Mouse (Mus musculus) intestine, embryonic 14.5 days (tissue): ENCODE measurements at regions not wholly inside any gene's neighbourhood (a gene's known extent, or its start where the extent isn't known, plus 50 kb on each side); places are given as distances from the start of the nearest gene placed in this dataset.

ENCODE experiments used
- ATAC-seq: fragments of 200-750 bp; cut with Nextera tagmentation; replicated peaks from 2 replicates; pipeline ENCODE4 v1.8.0; 2017; ENCODE audit warnings: low read depth, moderate number of reproducible peaks, moderate TSS enrichment, moderate library complexity; ENCODE audit not compliant: low FRiP score, low TSS enrichment
- DNase-seq: peaks from one replicate; pipeline ENCODE4 v3.0.0-alpha.2; 2018; ENCODE audit warnings: low spot score
- H3K27ac ChIP-seq: fragments of 300-500 bp; sonication (generic); 2 replicates; pipeline ENCODE4 v1.5.1; 2014; ENCODE audit warnings: low read depth, mild to moderate bottlenecking, control low read depth
- H3K27me3 ChIP-seq: fragments of 300-500 bp; sonication (generic); replicated peaks from 2 replicates; pipeline ENCODE4 v1.6.1; 2014; ENCODE audit warnings: low read length, control low read depth; ENCODE audit not compliant: control insufficient read depth, insufficient read depth
- H3K36me3 ChIP-seq: fragments of 300-500 bp; sonication (generic); 2 replicates; pipeline ENCODE4 v1.6.1; 2014; ENCODE audit warnings: low read length, control low read depth; ENCODE audit not compliant: control insufficient read depth, insufficient read depth
- H3K4me1 ChIP-seq: fragments of 300-500 bp; sonication (generic); replicated peaks from 2 replicates; pipeline ENCODE4 v1.6.1; 2014; ENCODE audit warnings: low read length, control low read depth, mixed read lengths; ENCODE audit not compliant: control insufficient read depth, insufficient read depth
- H3K4me2 ChIP-seq: fragments of 300-500 bp; sonication (generic); 2 replicates; pipeline ENCODE4 v1.6.1; 2014; ENCODE audit warnings: low read length
- H3K4me3 ChIP-seq: fragments of 300-500 bp; sonication (generic); 2 replicates; pipeline ENCODE4 v1.5.1; 2014; ENCODE audit warnings: low read depth, low read length, control low read depth, mixed read lengths
- H3K9ac ChIP-seq: fragments of 300-500 bp; sonication (generic); 2 replicates; pipeline ENCODE4 v1.6.1; 2014; ENCODE audit warnings: mild to moderate bottlenecking, low read length
- H3K9me3 ChIP-seq: fragments of 300-500 bp; sonication (generic); 2 replicates; pipeline ENCODE4 v1.6.1; 2016; ENCODE audit warnings: low read length, control low read depth; ENCODE audit not compliant: control insufficient read depth
- WGBS: fragments of 180-500 bp; shearing (Covaris S2); extraction: QIAGEN DNeasy Blood & Tissue Kit; methylation state at CpG from one replicate; pipeline ENCODE4 v1.1.7; 2014; 5-methylcytosine and 5-hydroxymethylcytosine counted together

DNA sequence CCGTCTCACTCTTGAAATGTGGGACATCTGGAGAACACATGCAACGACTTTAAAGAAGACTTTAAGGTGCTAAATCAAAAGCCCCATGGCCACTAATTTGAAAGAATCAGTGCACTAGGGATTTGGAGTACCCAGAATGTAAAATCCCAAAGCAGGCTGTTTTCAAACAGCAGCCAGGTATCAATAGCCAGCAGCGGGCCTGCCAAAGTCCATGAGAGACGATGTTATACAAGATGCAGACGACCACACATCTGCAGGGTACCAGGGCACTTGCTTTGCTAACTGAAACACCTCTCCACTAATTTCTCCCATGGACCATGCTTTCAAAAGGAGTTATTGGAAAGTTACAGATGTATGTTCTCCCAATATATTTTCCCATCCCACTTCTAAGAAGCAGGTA is 119.9 kb upstream of the Csl start:
- Histone ChIP-seq H3K4me2 (no peak overlapping the region), H3K4me1 (no peaks in the 10 kb centered on the region), H3K27ac (no peak overlapping the region), H3K36me3 (no peaks in the 10 kb centered on the region), H3K9ac (no peak overlapping the region), H3K4me3 (no peak overlapping the region), H3K27me3 (no peaks in the 10 kb centered on the region), H3K9me3 (no peaks in the 10 kb centered on the region)
- DNase-seq: no peak
- 79% methylated on average over 5 of the region's 5 CpGs for WGBS
- ATAC-seq: no peak

- Histone ChIP-seq H3K4me3 (no peak overlapping the region), H3K36me3 (no peaks in the 10 kb centered on the region), H3K27me3 (no peaks in the 10 kb centered on the region), H3K27ac (no peak overlapping the region), H3K9me3 (no peaks in the 10 kb centered on the region), H3K9ac (no peak overlapping the region), H3K4me1 (no peaks in the 10 kb centered on the region), H3K4me2 (no peak overlapping the region)
- WGBS: 74% methylated on average over 1 of the region's 1 CpGs
- DNase-seq: no peak
- ATAC-seq: no peak
Measured at GRCm38 (mm10) chr10:99864711-99865110, 105.3 kb upstream of the Csl start.

DNA sequence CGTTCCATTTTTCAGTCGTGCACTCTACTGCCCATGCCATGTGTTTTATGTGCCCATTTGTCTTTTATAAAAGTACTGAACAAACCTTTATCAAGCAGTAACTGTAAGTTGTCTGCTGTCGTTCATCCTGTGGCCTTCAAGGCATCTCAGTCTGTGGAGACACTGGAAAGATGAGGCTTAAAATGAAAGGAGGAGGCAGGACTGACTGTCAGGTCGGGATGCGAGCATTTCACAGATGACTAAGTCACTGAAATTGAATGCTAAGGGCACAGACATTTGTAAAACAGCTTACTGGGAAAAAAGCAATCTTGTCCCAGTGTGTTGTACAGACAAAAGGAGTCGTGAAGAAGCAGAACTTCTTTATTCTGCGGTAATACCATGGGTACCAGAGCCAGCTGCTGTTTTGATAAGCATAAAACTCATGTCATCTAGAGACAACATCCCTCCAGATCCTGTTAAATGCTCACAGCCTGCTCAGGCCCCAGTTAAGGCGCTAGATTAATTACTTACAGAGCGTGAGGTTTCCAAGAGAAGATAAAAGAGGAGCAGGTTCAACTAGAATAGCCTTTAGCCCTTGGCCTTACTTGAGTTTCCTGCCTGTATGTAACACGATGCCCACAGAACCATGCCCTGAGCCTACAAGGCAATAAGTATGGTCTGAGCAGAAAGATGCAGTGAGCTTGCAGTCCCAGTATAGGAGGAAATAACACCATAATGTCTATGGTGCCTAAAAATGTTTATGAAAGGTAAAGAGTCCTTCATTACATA is 101.0 kb upstream of the Csl start:
- no peak overlapping the region for H3K27ac ChIP-seq
- 67% methylated on average over 10 of the region's 10 CpGs for WGBS

DNA sequence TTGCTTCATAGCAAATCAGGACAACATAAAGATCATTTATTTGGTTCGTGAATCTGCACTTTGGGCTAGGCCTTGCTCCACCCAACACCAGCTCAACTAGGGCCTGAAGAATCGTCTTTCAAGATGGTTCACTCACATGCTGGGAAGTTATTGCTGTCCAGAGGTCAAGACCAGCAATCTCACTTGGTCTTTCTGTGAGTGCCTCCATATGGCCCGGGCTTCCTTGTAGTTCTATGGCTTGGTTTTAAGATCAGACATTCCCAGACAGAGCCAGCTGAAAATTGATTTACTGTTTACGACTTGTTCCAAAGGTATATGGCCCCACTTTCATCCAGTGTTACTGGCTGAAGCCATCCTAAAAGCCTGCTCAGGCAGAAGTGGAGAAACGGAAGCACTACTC is 84.7 kb upstream of the Csl start:
- Histone ChIP-seq H3K27ac (no peak overlapping the region), H3K36me3 (no peaks in the 10 kb centered on the region), H3K4me1 (no peaks in the 10 kb centered on the region), H3K9ac (no peak overlapping the region), H3K9me3 (no peaks in the 10 kb centered on the region), H3K4me3 (no peak overlapping the region), H3K4me2 (no peak overlapping the region), H3K27me3 (no peaks in the 10 kb centered on the region)
- DNase-seq (no peak), ATAC-seq (no peak)
- 63% methylated on average over 5 of the region's 5 CpGs for WGBS

More for the DNA sequence above, 101.0 kb upstream of the Csl start:
- ATAC-seq (no peak), DNase-seq (no peak)
- Histone ChIP-seq H3K9ac (no peak overlapping the region), H3K4me1 (no peaks in the 10 kb centered on the region), H3K9me3 (no peaks in the 10 kb centered on the region), H3K27me3 (no peaks in the 10 kb centered on the region), H3K4me2 (no peak overlapping the region), H3K36me3 (no peaks in the 10 kb centered on the region), H3K4me3 (no peak overlapping the region)

- Histone ChIP-seq H3K27me3 (no peaks in the 10 kb centered on the region), H3K27ac (no peak overlapping the region), H3K36me3 (no peaks in the 10 kb centered on the region), H3K4me3 (no peak overlapping the region), H3K4me2 (no peak overlapping the region), H3K9me3 (no peaks in the 10 kb centered on the region), H3K9ac (no peak overlapping the region), H3K4me1 (no peaks in the 10 kb centered on the region)
- DNase-seq: no peak
- 58% methylated on average over 10 of the region's 10 CpGs for WGBS
- no peak for ATAC-seq
Measured at GRCm38 (mm10) chr10:99841167-99841843, 81.8 kb upstream of the Csl start.

GRCm38 (mm10) chr10:99840179-99840876 is 80.9 kb upstream of the Csl start:
- DNase-seq (no peak), ATAC-seq (no peak)
- WGBS: 84% methylated on average over 10 of the region's 10 CpGs
- Histone ChIP-seq H3K27me3 (no peaks in the 10 kb centered on the region), H3K9ac (no peak overlapping the region), H3K27ac (no peak overlapping the region), H3K4me3 (no peak overlapping the region), H3K4me2 (no peak overlapping the region), H3K36me3 (no peaks in the 10 kb centered on the region), H3K4me1 (no peaks in the 10 kb centered on the region), H3K9me3 (no peaks in the 10 kb centered on the region)

DNA sequence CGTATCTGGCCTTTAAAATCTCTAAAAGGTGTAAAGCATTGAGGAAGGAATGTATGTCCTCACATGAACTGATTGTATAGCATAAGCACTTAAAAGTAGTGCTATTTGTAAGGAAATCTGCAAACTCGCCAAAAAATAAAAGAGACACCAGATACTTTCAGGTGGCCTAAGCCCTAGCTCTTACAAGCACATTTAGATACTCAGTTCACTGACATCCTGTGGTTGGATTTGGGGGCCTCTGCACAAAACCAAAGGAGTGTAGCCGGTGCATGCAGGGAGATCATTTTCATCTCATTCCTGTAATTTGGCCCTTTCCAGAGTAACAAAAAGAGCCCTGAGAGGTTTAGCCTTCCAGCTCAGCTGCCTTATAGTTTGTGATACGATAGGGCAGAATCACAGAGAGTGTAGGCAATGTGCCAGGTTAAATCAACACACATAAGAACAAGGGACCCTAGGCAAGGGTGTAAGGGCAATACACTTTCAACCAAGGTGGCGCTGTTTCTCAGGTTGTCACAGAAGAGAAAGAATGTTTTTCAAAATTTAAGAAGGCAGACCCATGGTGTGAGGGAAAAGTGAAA is 77.5 kb upstream of the Csl start:
- DNase-seq (no peak), ATAC-seq (no peak)
- H3K4me1 ChIP-seq: peaks cover 5% of the 10 kb centered on the region
- H3K27me3 ChIP-seq: no peaks in the 10 kb centered on the region
- no peak overlapping the region for H3K4me3 ChIP-seq
- no peak overlapping the region for H3K4me2 ChIP-seq
- H3K27ac ChIP-seq: no peak overlapping the region
- no peak overlapping the region for H3K9ac ChIP-seq
- no peaks in the 10 kb centered on the region for H3K9me3 ChIP-seq
- WGBS: 70% methylated on average over 5 of the region's 5 CpGs
- no peaks in the 10 kb centered on the region for H3K36me3 ChIP-seq

DNA sequence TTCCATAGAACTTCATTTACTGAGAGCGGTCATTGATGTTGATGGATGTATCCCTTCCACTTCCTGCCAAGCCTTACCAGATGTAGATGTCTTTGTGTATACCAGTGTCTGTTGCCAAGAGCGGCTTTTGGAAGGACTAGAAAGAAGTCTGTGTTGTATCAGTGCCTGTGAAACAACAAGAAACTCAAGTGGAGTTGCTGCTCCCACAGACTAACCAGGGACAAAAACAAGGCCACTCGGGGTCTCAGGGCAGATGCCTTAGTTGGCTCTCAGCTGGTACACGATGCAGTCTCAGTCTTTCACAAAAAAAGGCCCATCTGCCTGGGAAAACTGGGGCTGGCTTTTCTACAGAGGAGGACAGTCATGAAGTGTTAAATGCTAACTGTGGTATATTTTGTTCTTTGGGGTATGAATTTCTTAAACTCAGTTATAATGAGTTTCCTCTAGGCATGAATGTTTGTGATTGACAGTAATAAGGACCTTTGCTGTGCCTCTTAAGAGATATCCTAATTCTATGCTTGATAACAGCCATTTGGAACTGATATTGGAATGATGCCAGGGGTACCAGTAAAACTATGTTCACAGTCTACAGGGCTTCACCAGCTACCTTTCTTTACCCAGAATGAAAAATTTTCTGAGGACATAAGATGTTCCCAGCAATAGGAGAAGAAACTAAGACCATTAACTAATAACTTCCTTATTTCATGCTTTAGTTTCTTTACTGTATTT is 75.6 kb upstream of the Csl start:
- no peak overlapping the region for H3K4me2 ChIP-seq
- DNase-seq: no peak
- no peaks in the 10 kb centered on the region for H3K27me3 ChIP-seq
- WGBS: 45% methylated on average over 4 of the region's 4 CpGs
- peak overlapping the region; percentile 8; the same call in 1 of the 2 replicates for H3K27ac ChIP-seq
- H3K9ac ChIP-seq: no peak overlapping the region
- ATAC-seq: no peak
- H3K36me3 ChIP-seq: no peaks in the 10 kb centered on the region
- no peaks in the 10 kb centered on the region for H3K9me3 ChIP-seq
- no peak overlapping the region for H3K4me3 ChIP-seq
- H3K4me1 ChIP-seq: peaks cover 5% of the 10 kb centered on the region
